Mouse (Mus musculus) erythroblast, embryonic 14.5 days (primary cell): ENCODE data around the gene Sgpp1.

Experiments
- GATA1 ChIP-seq: IDR thresholded peaks from 2 replicates; pipeline ENCODE4 v1.6.1; 2012; ENCODE audit warnings: low read length, inconsistent platforms, mixed read lengths
- TAL1 ChIP-seq: IDR thresholded peaks from 3 replicates; pipeline ENCODE4 v1.6.1; 2012; ENCODE audit warnings: low read length, inconsistent platforms, mixed read lengths

- TF ChIP-seq TAL1 (no peak), GATA1 (no peak)
These were observed 1.4 kb downstream of the Sgpp1 start for GRCm38 (mm10) chr12:75734167-75734566.
